In genomic region chr3:82357340-82357739, GRCm38 (mm10) we compare ENCODE assay signal across 7 mouse cellular contexts. TPM values are rescaled to one million over a fixed set of nuclear protein-coding genes. Genes with fewer than 3 reads are reported as not detected.
A peak's percentile ranks its signal among the peaks of the same experiment; 100 is the strongest.
DNase-seq lines count a peak whose midpoint lies in the region; ATAC-seq and TF ChIP-seq lines count a peak whose summit lies in the region.

No protein-coding gene starts in this region.

- peak overlapping the region; percentile 89 for H3K4me2 ChIP-seq in lung, embryonic 15.5 days
- peak overlapping the region; percentile 63 for H3K4me2 ChIP-seq in forebrain, embryonic 12.5 days
- peak overlapping the region; percentile 71 for H3K4me2 ChIP-seq in limb, embryonic 12.5 days

- 9% methylated on average over 5 of the region's 5 CpGs for WGBS in lung, embryonic 15.5 days
- WGBS in forebrain, embryonic 12.5 days = 2% methylated on average over 5 of the region's 5 CpGs
- 1% methylated on average over 5 of the region's 5 CpGs for WGBS in limb, embryonic 12.5 days
- under 1% methylated on average over 5 of the region's 5 CpGs for WGBS in olfactory bulb, adult 2 months

- peak overlapping the region; percentile 63 for H3K4me3 ChIP-seq in lung, embryonic 15.5 days
- peak overlapping the region; percentile 84 for H3K4me3 ChIP-seq in forebrain, embryonic 12.5 days (replicated peaks)
- H3K4me3 ChIP-seq in limb, embryonic 12.5 days (replicated peaks) = peak overlapping the region; percentile 78
- peak overlapping the region; percentile 54 for H3K4me3 ChIP-seq in olfactory bulb, adult 2 months (ENCODE audit: insufficient read depth, low read depth, low read length)

- ATAC-seq in lung, embryonic 15.5 days (ENCODE audit: borderline replicate concordance, extremely low read depth, low FRiP score, low TSS enrichment) = no peak
- peak; percentile 24; the same call in 1 of the 2 replicates for ATAC-seq in forebrain, embryonic 12.5 days (ENCODE audit: low FRiP score)
- no peak for ATAC-seq in limb, embryonic 12.5 days (ENCODE audit: insufficient number of reproducible peaks, insufficient read depth, low FRiP score, low TSS enrichment, low read depth)
- no peak for ATAC-seq in granulocyte monocyte progenitor cell, adult 5-6 weeks (replicated peaks; ENCODE audit: poor library complexity, severe bottlenecking)

- H3K9me3 ChIP-seq in lung, embryonic 15.5 days = no peaks in the 10 kb centered on the region
- H3K9me3 ChIP-seq in forebrain, embryonic 12.5 days = no peaks in the 10 kb centered on the region
- H3K9me3 ChIP-seq in limb, embryonic 12.5 days = no peaks in the 10 kb centered on the region

- H3K4me1 ChIP-seq in lung, embryonic 15.5 days = peaks cover 4% of the 10 kb centered on the region; the same call in 1 of the 2 replicates
- H3K4me1 ChIP-seq in forebrain, embryonic 12.5 days = no peaks in the 10 kb centered on the region
- peaks cover 5% of the 10 kb centered on the region; the same call in 1 of the 2 replicates for H3K4me1 ChIP-seq in limb, embryonic 12.5 days (replicated peaks)
- no peaks in the 10 kb centered on the region for H3K4me1 ChIP-seq in olfactory bulb, adult 2 months (ENCODE audit: control insufficient read depth, insufficient read depth, low read length)

- no peak overlapping the region for H3K27ac ChIP-seq in lung, embryonic 15.5 days
- H3K27ac ChIP-seq in forebrain, embryonic 12.5 days = peak overlapping the region; percentile 80
- peak overlapping the region; percentile 56; the same call in 1 of the 2 replicates for H3K27ac ChIP-seq in limb, embryonic 12.5 days
- H3K27ac ChIP-seq in olfactory bulb, adult 2 months (ENCODE audit: insufficient read depth, low read depth, low read length) = peak overlapping the region; percentile 83

- TF ChIP-seq CTCF in olfactory bulb, adult 2 months (IDR thresholded peaks at IDR 0.05; ENCODE audit: insufficient read depth, low read depth, low read length) = no peak

- TF ChIP-seq POLR2A in olfactory bulb, adult 2 months (IDR thresholded peaks at IDR 0.05; ENCODE audit: insufficient read depth, low read depth, low read length) = no peak

- DNase-seq in lung, postnatal 10 days = no peak
- no peak for DNase-seq in ovary, postnatal 10 days (ENCODE audit: low spot score)

- H3K27me3 ChIP-seq in lung, embryonic 15.5 days = no peaks in the 10 kb centered on the region
- H3K27me3 ChIP-seq in forebrain, embryonic 12.5 days = no peaks in the 10 kb centered on the region
- H3K27me3 ChIP-seq in limb, embryonic 12.5 days = no peaks in the 10 kb centered on the region

- H3K36me3 ChIP-seq in lung, embryonic 15.5 days = no peaks in the 10 kb centered on the region
- H3K36me3 ChIP-seq in forebrain, embryonic 12.5 days (replicated peaks) = 0 out of 2 replicates have a peak, but pooled peaks cover 5% of the 10 kb centered on the region
- H3K36me3 ChIP-seq in limb, embryonic 12.5 days = 0 out of 2 replicates have a peak, but pooled peaks cover 4% of the 10 kb centered on the region

- peak overlapping the region; percentile 10; the same call in 1 of the 2 replicates for H3K9ac ChIP-seq in lung, embryonic 15.5 days
- peak overlapping the region; percentile 25; the same call in 1 of the 2 replicates for H3K9ac ChIP-seq in forebrain, embryonic 12.5 days
- H3K9ac ChIP-seq in limb, embryonic 12.5 days (replicated peaks) = no peak overlapping the region

RNA-seq across cellular contexts. Expression of gene Map9, which starts 0.5 kb away (rescaled TPM):
- polyA plus RNA-seq in lung, embryonic 15.5 days (2015; fragmentation: Nextera tagmentation; extraction: Ambion mirVana) = 8.1 and 8.4 TPM in 2 replicates
- 25.1 and 28.3 TPM in 2 replicates for polyA plus RNA-seq in forebrain, embryonic 12.5 days (2016; fragmentation: Nextera tagmentation; extraction: Ambion mirVana)
- polyA plus RNA-seq in limb, embryonic 12.5 days (2016; fragmentation: Nextera tagmentation; extraction: Ambion mirVana) = 9.5 and 10.6 TPM in 2 replicates
- 65.6 TPM in 1 of 2 replicates, not detected in the other for polyA plus RNA-seq in olfactory bulb, adult 2 months (2012; ENCODE audit: insufficient read depth, insufficient read length, low replicate concordance, missing spikeins)
- total RNA-seq in granulocyte monocyte progenitor cell, adult 5-6 weeks (2014; fragmentation: Nextera tagmentation) = 0.49 and 0.52 TPM in 2 replicates
- total RNA-seq in granulocyte monocyte progenitor cell, adult 5-6 weeks (2017) = 1.9 and 13.8 TPM in 2 replicates
